Mouse (Mus musculus) hematopoietic stem cell, adult 5-6 weeks (primary cell): ENCODE measurements around the gene Krtap21-1. TPM values are rescaled to one million over a fixed set of nuclear protein-coding genes. Genes with fewer than 3 reads are reported as not detected.

ENCODE experiments used
- ATAC-seq, 2 experiments: fragments of 125-278 bp in 1 of 2; replicated peaks in 1 of 2; 2 replicates each; pipeline ENCODE4 v1.8.0; 2016 to 2017; ENCODE audit warnings: inconsistent platforms in 2 of 2, mild to moderate bottlenecking in 2 of 2, moderate number of reproducible peaks in 2 of 2, low read depth in 1 of 2, moderate TSS enrichment in 1 of 2; ENCODE audit not compliant: low FRiP score in 2 of 2, poor library complexity in 2 of 2, severe bottlenecking in 2 of 2, insufficient read depth in 1 of 2, low TSS enrichment in 1 of 2
- total RNA-seq: library from RNA; stranded (forward); fragments of 172-1452, 232-1000 nt; gene quantifications from 2 replicates; pipeline ENCODE4 v1.2.3, GENCODE M21; 2017

The Krtap21-1 gene
- not detected in 2 replicates for total RNA-seq

- ATAC-seq: no peak
Observed at GRCm38 (mm10) chr16:89403768-89404167, at the start of gene Krtap21-1. TSS of gene Krtap21-1 (minus strand) at chr16:89403868.

- no peak for ATAC-seq
Observed at GRCm38 (mm10) chr16:89429586-89429985, 25.9 kb upstream of the Krtap21-1 start.

- no peak for ATAC-seq
Observed at GRCm38 (mm10) chr16:89425310-89425709, 21.6 kb upstream of the Krtap21-1 start.

- ATAC-seq: no peak
Observed at GRCm38 (mm10) chr16:89420011-89420410, 16.3 kb upstream of the Krtap21-1 start, which contains the start of gene Krtap6-2. TSS of gene Krtap6-2 (minus strand) at chr16:89420111.

GRCm38 (mm10) chr16:89416311-89416710 lies 12.6 kb upstream of the Krtap21-1 start:
- no peak for ATAC-seq

- ATAC-seq: no peak
Observed at GRCm38 (mm10) chr16:89410345-89411068, 6.8 kb upstream of the Krtap21-1 start.

GRCm38 (mm10) chr16:89372734-89373461 lies 30.8 kb downstream of the Krtap21-1 start:
- no peak for ATAC-seq

Other genes starting within 250 kb of the Krtap21-1 start
- gene Gm9789, start 245.9 kb downstream of the Krtap21-1 start, total RNA-seq: not detected in 2 replicates
- not detected in 2 replicates for gene Gm7735, start 234.4 kb downstream of the Krtap21-1 start, total RNA-seq
- not detected in 2 replicates for gene 1110057P08Rik, start 229.1 kb downstream of the Krtap21-1 start, total RNA-seq
- not detected in 2 replicates for gene Krtap20-2, start 198.0 kb downstream of the Krtap21-1 start, total RNA-seq
- gene Krtap6-2, start 16.2 kb upstream of the Krtap21-1 start, total RNA-seq: not detected in 2 replicates
- not detected in 2 replicates for gene Krtap8-1, start 84.1 kb upstream of the Krtap21-1 start, total RNA-seq
- not detected in 2 replicates for gene Krtap7-1, start 104.5 kb upstream of the Krtap21-1 start, total RNA-seq
- gene Krtap11-1, start 167.3 kb upstream of the Krtap21-1 start, total RNA-seq: not detected in 2 replicates